In the genomic region with DNA sequence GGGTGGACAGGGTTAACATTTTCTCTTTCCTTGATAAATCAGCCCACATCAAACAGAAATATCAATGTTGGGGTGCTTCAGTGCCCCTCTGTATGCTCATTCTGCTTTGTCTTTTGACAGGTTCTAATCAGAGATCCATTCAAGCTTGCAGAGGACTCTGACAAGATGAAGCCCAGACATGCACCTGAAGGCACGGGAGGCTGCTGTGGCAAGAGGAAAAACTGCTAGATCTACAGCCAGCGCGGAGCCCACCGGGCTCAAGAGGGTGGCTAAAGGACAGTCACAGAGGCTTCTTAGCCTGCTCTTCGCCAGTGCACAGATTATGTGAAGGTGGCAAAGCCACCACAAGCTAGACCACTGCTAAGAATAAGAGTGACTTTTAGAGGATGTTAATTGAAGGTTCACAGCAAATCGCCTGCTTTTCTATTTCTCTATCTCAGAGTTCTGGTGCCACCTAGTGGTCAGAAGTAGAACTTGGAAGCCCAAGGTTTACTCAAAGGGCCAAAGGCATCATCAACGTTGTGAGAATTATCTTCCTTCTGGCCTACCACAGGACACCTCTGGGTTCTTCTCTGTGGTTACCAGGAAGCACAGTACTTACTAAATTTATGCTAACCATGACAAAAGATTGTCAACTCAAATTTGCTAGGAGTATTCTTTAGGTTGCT, we compare ENCODE assay signal across 10 mouse cellular contexts. TPM values are rescaled to one million over a fixed set of nuclear protein-coding genes. Genes with fewer than 3 reads are reported as not detected.
DNase-seq lines count a peak whose midpoint lies in the region; ATAC-seq lines count a peak whose summit lies in the region.
"Had no signal": no experiment of that assay in that cellular context is flagged by ENCODE, and none has a peak within 500 bp of the region (broad histone marks: within the 10 kb centered on the region; RNA-seq: fewer than 3 reads in every experiment).

No protein-coding gene starts in this region.

- no peaks in the 10 kb centered on the region for H3K27me3 ChIP-seq in liver, embryonic 11.5 days (replicated peaks; ENCODE audit: control insufficient read depth, insufficient read depth, low read length)
- no peaks in the 10 kb centered on the region for H3K27me3 ChIP-seq in midbrain, embryonic 16.5 days (ENCODE audit: control insufficient read depth, insufficient read depth, low read depth, low read length)
- H3K27me3 ChIP-seq: embryonic facial prominence, embryonic 15.5 days had no signal

- ATAC-seq in liver, embryonic 11.5 days (replicated peaks; ENCODE audit: low FRiP score), result no peak
- ATAC-seq in midbrain, embryonic 16.5 days, result peak; percentile 21; the same call in 1 of the 2 replicates

- no peaks in the 10 kb centered on the region for H3K9me3 ChIP-seq in liver, embryonic 11.5 days (ENCODE audit: control insufficient read depth, low read length)
- H3K9me3 ChIP-seq in midbrain, embryonic 16.5 days (replicated peaks; ENCODE audit: control insufficient read depth, low read length, poor library complexity, severe bottlenecking), result no peaks in the 10 kb centered on the region
- H3K9me3 ChIP-seq: embryonic facial prominence, embryonic 15.5 days; megakaryocyte, embryonic 14.5 days had no signal

- H3K9ac ChIP-seq in liver, embryonic 11.5 days (ENCODE audit: low read depth, low read length), result no peak overlapping the region
- no peak overlapping the region for H3K9ac ChIP-seq in midbrain, embryonic 16.5 days (ENCODE audit: low read depth, low read length)
- H3K9ac ChIP-seq: embryonic facial prominence, embryonic 15.5 days had no signal

- no peak overlapping the region for H3K27ac ChIP-seq in liver, embryonic 11.5 days (ENCODE audit: low read depth, low read length)
- H3K27ac ChIP-seq in midbrain, embryonic 16.5 days (ENCODE audit: low read length), result no peak overlapping the region
- H3K27ac ChIP-seq: embryonic facial prominence, embryonic 15.5 days had no signal

- peak; percentile 59 for DNase-seq in liver
- DNase-seq in liver, embryonic 11.5 days (ENCODE audit: low spot score), result no peak
- peak; percentile 54 to 57 for DNase-seq in adrenal gland, adult 18-20 months (ENCODE audit: low spot score in 2 of 2)
- peak; percentile 48 for DNase-seq in embryo, embryonic 11.5 days (ENCODE audit: low read depth, low spot score)
- DNase-seq in heart, postnatal 4 days, result peak; percentile 79
- DNase-seq in left cerebral cortex, adult 11 months (ENCODE audit: low spot score), result peak; percentile 68
- peak; percentile 86 for DNase-seq in thymus, postnatal 0 days (ENCODE audit: low spot score)

- WGBS in liver, embryonic 11.5 days, result 55% methylated on average over 7 of the region's 7 CpGs
- WGBS in midbrain, embryonic 16.5 days, result 54% methylated on average over 7 of the region's 7 CpGs

- H3K4me1 ChIP-seq in liver, embryonic 11.5 days (replicated peaks; ENCODE audit: control insufficient read depth, insufficient read depth, low read length), result no peaks in the 10 kb centered on the region
- H3K4me1 ChIP-seq in midbrain, embryonic 16.5 days (ENCODE audit: control insufficient read depth, insufficient read depth, low read length), result peaks cover 9% of the 10 kb centered on the region; the same call in 1 of the 2 replicates
- H3K4me1 ChIP-seq: embryonic facial prominence, embryonic 15.5 days had no signal

- no peak overlapping the region for H3K4me2 ChIP-seq in liver, embryonic 11.5 days
- H3K4me2 ChIP-seq in midbrain, embryonic 16.5 days (ENCODE audit: low read length), result no peak overlapping the region
- H3K4me2 ChIP-seq: embryonic facial prominence, embryonic 15.5 days had no signal

- H3K4me3 ChIP-seq in liver, embryonic 11.5 days (ENCODE audit: low read depth, low read length), result no peak overlapping the region
- no peak overlapping the region for H3K4me3 ChIP-seq in midbrain, embryonic 16.5 days (ENCODE audit: low read depth, low read length)
- H3K4me3 ChIP-seq: embryonic facial prominence, embryonic 15.5 days; megakaryocyte, embryonic 14.5 days had no signal

- peaks cover 3% of the 10 kb centered on the region; the same call in 1 of the 2 replicates for H3K36me3 ChIP-seq in liver, embryonic 11.5 days (ENCODE audit: control insufficient read depth, insufficient read depth, low read length)
- H3K36me3 ChIP-seq in midbrain, embryonic 16.5 days (ENCODE audit: control insufficient read depth, insufficient read depth, low read length), result no peaks in the 10 kb centered on the region
- H3K36me3 ChIP-seq: embryonic facial prominence, embryonic 15.5 days had no signal

RNA-seq across cellular contexts. Expression of gene Cnnm2, which starts 20.9 kb away (rescaled TPM):
- polyA plus RNA-seq in liver, embryonic 11.5 days (2014; fragmentation: Nextera tagmentation; extraction: Ambion mirVana), result 1.9 and 2.6 TPM in 2 replicates
- total RNA-seq in adrenal gland, adult 18-20 months (2021), result 10 to 100 TPM; 34.8 to 50.8 TPM
- 1 to 10 TPM; 7.1 to 7.4 TPM for total RNA-seq in heart, postnatal 4 days (2021)
- 6.8 and 7.0 TPM in 2 replicates for polyA plus RNA-seq in midbrain, embryonic 16.5 days (2015; fragmentation: Nextera tagmentation; extraction: Ambion mirVana)
- 1.7 and 1.8 TPM in 2 replicates for polyA plus RNA-seq in thymus, postnatal 0 days (2015; fragmentation: Nextera tagmentation; extraction: Ambion mirVana)

RNA-seq across cellular contexts. Expression of gene As3mt, which starts 33.2 kb away (rescaled TPM):
- polyA plus RNA-seq in liver, embryonic 11.5 days (2014; fragmentation: Nextera tagmentation; extraction: Ambion mirVana), result 26.0 and 29.3 TPM in 2 replicates
- total RNA-seq in adrenal gland, adult 18-20 months (2021), result 10 to 100 TPM; 90.0 to 92.7 TPM
- 10 to 100 TPM; 57.5 to 59.1 TPM for total RNA-seq in heart, postnatal 4 days (2021)
- polyA plus RNA-seq in midbrain, embryonic 16.5 days (2015; fragmentation: Nextera tagmentation; extraction: Ambion mirVana), result 35.6 and 38.1 TPM in 2 replicates
- polyA plus RNA-seq in thymus, postnatal 0 days (2015; fragmentation: Nextera tagmentation; extraction: Ambion mirVana), result 30.7 and 31.8 TPM in 2 replicates

RNA-seq across cellular contexts. Expression of gene Borcs7, which starts 50.8 kb away (rescaled TPM):
- 9.9 and 13.8 TPM in 2 replicates for polyA plus RNA-seq in liver, embryonic 11.5 days (2014; fragmentation: Nextera tagmentation; extraction: Ambion mirVana)
- 10 to 100 TPM; 11.4 to 13.4 TPM for total RNA-seq in adrenal gland, adult 18-20 months (2021)
- 10 to 100 TPM; 11.7 to 12.8 TPM for total RNA-seq in heart, postnatal 4 days (2021)
- polyA plus RNA-seq in midbrain, embryonic 16.5 days (2015; fragmentation: Nextera tagmentation; extraction: Ambion mirVana), result 24.6 and 27.6 TPM in 2 replicates
- polyA plus RNA-seq in thymus, postnatal 0 days (2015; fragmentation: Nextera tagmentation; extraction: Ambion mirVana), result 10.8 and 13.8 TPM in 2 replicates
